Mouse (Mus musculus) E14TG2a.4 (cell line): ENCODE measurements around the gene Tfam.
A peak's percentile ranks its signal among the peaks of the same experiment; 100 is the strongest.

Source experiments
- H3K27me3 ChIP-seq: 2 replicates; pipeline ENCODE4 v1.6.1; 2014; ENCODE audit warnings: low read length, control low read depth; ENCODE audit not compliant: insufficient read depth
- H3K36me3 ChIP-seq: 2 replicates; pipeline ENCODE4 v1.6.1; 2014; ENCODE audit warnings: low read length, control low read depth; ENCODE audit not compliant: insufficient read depth
- H3K4me1 ChIP-seq: replicated peaks from 2 replicates; pipeline ENCODE4 v1.6.1; 2014; ENCODE audit warnings: low read depth, low read length, control low read depth
- H3K4me3 ChIP-seq: replicated peaks from 2 replicates; pipeline ENCODE4 v1.5.1; 2014; ENCODE audit warnings: mild to moderate bottlenecking, low read length
- H3K9me3 ChIP-seq: 2 replicates; pipeline ENCODE4 v1.6.1; 2014; ENCODE audit warnings: low read length, control low read depth
- CTCF ChIP-seq: conservative IDR thresholded peaks from 2 replicates; pipeline ENCODE4 v1.5.1; 2014; ENCODE audit warnings: low read length
- NANOG ChIP-seq: IDR thresholded peaks from 2 replicates; pipeline ENCODE4 v1.6.1; 2014; ENCODE audit warnings: borderline replicate concordance, low read length, mixed read lengths
- POU5F1 ChIP-seq: IDR thresholded peaks from 2 replicates; pipeline ENCODE4 v1.6.1; 2014; ENCODE audit warnings: low read length, borderline replicate concordance

Gene Tfam

DNA sequence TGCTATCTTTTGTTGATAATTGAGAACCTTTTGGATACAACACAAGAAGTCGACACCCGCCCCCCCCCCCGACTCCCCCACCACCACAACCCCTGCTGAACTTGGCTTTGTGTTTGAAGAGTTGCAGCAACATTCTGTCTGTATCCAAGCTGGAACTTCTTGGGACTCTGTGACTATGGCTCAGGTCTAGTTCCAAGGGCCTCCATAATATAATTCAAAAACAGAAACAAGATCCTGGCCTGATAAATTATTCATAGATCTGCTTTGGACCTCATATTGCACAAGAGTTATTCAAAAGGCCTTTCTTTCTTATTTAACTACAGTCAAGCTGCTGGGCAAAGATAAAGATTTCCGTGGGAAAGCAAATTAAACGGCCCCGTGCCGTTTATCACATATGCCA, 44.8 kb downstream of the Tfam start:
- no peaks in the 10 kb centered on the region for H3K36me3 ChIP-seq
- 0 out of 2 replicates have a peak, but pooled peaks cover 5% of the 10 kb centered on the region for H3K27me3 ChIP-seq
- no peak overlapping the region for H3K4me3 ChIP-seq
- no peaks in the 10 kb centered on the region for H3K9me3 ChIP-seq
- peaks cover 6% of the 10 kb centered on the region; the same call in 1 of the 2 replicates for H3K4me1 ChIP-seq
- TF ChIP-seq NANOG, result no peak
- TF ChIP-seq CTCF, result no peak
- TF ChIP-seq POU5F1, result no peak

DNA sequence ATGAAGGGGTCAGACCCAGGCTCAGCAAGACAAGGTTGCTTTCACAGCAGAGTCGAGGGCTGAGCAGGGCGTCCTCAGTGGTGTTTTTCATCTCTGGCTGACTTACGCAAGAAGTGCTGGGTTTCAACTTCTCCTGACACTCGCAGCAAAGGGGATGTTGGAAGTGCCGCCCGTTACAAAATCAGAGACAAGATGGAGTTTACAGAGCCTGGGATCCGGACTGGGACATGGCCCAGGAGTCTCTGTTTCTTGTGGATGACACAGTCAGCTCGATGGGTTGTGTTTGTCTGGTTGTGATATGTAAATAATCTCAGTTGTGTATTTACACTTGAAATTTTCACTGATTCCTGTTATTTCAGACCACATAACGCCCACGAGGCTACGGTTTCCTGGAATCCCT, 45.2 kb downstream of the Tfam start:
- Histone ChIP-seq H3K9me3 (no peaks in the 10 kb centered on the region), H3K36me3 (no peaks in the 10 kb centered on the region), H3K4me1 (peaks cover 6% of the 10 kb centered on the region; the same call in 1 of the 2 replicates), H3K27me3 (0 out of 2 replicates have a peak, but pooled peaks cover 5% of the 10 kb centered on the region), H3K4me3 (no peak overlapping the region)
- TF ChIP-seq POU5F1, result no peak
- no peak for TF ChIP-seq CTCF
- no peak for TF ChIP-seq NANOG

DNA sequence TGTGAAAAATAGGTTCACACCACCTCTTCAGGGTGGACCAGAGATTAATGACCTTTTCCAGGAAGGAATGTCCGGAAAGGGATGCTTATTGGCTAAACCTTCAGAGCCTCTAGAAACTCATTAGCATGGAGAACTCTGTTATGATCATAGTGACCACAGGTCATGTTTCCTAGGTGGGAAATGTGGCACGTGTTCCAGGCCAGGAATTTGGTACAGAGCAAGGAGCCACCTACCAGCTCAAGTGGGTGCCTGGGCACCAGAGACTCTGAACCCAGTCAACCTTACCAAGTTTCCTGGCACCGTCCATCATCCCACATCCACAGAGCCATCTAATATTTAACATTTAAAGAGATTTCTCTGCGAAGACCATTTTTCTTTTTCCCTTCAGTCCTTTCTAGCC, 49.4 kb downstream of the Tfam start:
- Histone ChIP-seq H3K36me3 (no peaks in the 10 kb centered on the region), H3K9me3 (no peaks in the 10 kb centered on the region), H3K4me3 (no peak overlapping the region), H3K27me3 (no peaks in the 10 kb centered on the region), H3K4me1 (0 out of 2 replicates have a peak, but pooled peaks cover 2% of the 10 kb centered on the region)
- TF ChIP-seq POU5F1 (no peak), NANOG (no peak), CTCF (no peak)

DNA sequence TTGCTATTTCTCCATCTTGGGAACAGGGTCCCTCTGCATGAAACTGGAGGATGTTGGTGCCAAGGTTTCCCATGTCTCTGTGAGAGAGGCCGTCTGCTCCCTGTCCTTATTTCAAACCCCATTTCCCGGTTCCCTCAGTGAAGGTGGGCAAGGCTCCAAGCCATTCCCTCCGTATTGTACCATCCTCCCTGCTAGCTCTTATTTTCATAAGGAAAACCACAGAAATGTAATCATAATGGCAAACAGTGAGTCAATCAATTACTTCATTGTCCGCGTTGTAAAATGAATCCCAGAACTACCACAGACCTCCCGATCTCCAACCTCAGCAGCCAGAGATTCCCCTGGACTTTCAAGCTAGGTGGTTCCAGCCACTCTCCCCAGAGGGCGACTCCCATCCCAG, 53.0 kb downstream of the Tfam start:
- H3K9me3 ChIP-seq, result peaks cover 5% of the 10 kb centered on the region
- no peak overlapping the region for H3K4me3 ChIP-seq
- H3K4me1 ChIP-seq, result 0 out of 2 replicates have a peak, but pooled peaks cover 2% of the 10 kb centered on the region
- TF ChIP-seq POU5F1 (no peak), NANOG (no peak), CTCF (no peak)
- H3K27me3 ChIP-seq, result no peaks in the 10 kb centered on the region
- H3K36me3 ChIP-seq, result no peaks in the 10 kb centered on the region

DNA sequence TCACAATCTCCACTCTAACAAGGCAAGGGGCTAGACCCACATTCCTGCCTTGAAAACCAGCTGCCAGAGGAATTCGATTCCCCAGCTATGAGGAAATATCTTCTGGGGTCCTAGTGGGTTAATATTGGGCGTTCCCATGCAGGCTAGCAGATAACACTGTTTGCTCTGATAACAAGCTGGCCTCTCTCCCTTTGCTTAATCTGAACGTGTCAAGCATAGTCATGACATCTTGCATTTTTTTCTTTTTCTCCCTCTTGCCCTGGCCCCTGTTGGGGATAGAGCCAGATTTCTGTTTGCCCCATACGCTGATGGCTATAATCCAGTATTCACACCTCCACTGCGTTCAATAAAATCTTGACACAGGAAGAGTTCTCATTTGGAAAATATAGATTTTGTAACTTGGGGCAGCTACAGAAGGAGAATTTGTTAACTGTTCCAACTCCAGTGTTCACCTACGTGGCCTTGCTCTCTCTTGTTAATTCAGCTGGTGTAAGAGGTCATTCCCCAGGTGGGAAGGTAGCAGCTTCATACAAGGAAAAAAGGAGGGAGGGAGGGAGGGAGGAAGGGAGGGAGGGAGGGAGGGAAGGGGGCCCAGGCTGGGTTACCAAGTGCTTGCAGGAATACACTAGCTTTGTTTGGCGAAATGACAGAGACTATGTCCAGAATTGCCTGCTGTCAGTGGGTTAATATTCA, 54.6 kb downstream of the Tfam start:
- Histone ChIP-seq H3K4me1 (0 out of 2 replicates have a peak, but pooled peaks cover 2% of the 10 kb centered on the region), H3K9me3 (peaks cover 5% of the 10 kb centered on the region), H3K4me3 (no peak overlapping the region), H3K36me3 (no peaks in the 10 kb centered on the region), H3K27me3 (no peaks in the 10 kb centered on the region)
- no peak for TF ChIP-seq POU5F1
- no peak for TF ChIP-seq CTCF
- TF ChIP-seq NANOG, result no peak

DNA sequence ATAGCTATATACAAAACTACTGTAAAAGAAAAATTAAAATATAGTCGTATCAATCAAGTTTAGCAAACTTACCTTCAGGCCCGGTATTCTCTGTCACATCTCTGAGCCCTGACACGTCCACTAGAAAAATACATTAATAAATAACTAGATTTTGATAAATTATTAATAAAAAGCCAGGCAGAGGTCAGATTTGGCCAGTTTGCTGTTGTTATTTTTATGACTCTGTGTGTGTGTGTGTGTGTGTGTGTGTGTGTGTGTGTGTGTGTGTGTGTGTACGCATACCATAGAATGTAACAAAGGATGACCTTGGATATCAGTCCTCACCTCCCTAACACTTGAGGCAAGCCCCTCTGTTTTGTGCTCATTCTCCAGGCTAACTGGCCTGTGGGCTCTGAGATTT, 56.1 kb downstream of the Tfam start:
- Histone ChIP-seq H3K27me3 (no peaks in the 10 kb centered on the region), H3K4me1 (0 out of 2 replicates have a peak, but pooled peaks cover 2% of the 10 kb centered on the region), H3K36me3 (no peaks in the 10 kb centered on the region), H3K4me3 (no peak overlapping the region), H3K9me3 (peaks cover 5% of the 10 kb centered on the region)
- TF ChIP-seq CTCF (no peak), POU5F1 (no peak), NANOG (no peak)

DNA sequence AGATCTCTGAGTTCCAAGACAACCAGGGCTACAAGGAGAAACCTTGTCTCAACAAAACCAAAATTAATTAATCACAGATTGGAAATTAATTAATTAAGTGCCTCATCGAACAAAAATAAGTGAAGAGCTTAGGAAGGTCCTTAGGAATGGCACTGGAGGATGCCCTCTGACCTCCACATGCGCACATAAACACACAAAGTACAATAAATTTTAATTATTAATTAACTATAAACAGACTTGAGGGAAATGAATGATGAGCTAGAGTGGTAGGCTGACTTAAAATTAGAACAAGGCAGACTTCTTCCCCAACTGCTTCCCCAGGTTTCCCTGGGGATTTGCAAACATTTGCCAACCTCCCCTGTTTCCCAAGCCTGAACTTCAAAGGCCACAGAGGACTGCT, 57.0 kb downstream of the Tfam start:
- no peak for TF ChIP-seq CTCF
- no peak for TF ChIP-seq NANOG
- no peak for TF ChIP-seq POU5F1
- no peaks in the 10 kb centered on the region for H3K27me3 ChIP-seq
- no peaks in the 10 kb centered on the region for H3K36me3 ChIP-seq
- peaks cover 5% of the 10 kb centered on the region for H3K9me3 ChIP-seq
- H3K4me3 ChIP-seq, result no peak overlapping the region
- peaks cover 4% of the 10 kb centered on the region for H3K4me1 ChIP-seq

DNA sequence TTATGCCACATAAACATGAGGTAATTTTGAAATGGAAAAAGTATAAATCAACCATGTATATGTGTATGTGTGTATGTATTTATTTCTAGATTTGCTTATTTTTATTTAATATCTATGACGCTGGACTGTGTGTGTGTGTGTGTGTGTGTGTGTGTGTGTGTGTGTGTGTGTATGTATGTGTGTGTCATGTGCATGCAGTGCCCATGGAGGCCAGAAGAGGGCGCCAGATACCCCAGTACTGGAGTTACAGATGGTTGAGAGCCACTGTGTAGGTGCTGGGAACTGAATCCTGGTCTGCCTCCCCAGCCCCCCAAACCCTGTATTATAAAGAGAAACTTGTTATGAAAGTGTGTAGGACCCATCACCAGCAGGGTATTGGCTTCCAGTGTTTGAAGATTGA, 58.0 kb downstream of the Tfam start:
- no peaks in the 10 kb centered on the region for H3K36me3 ChIP-seq
- H3K9me3 ChIP-seq, result peaks cover 5% of the 10 kb centered on the region
- TF ChIP-seq CTCF (peak; percentile 38), NANOG (no peak)
- no peak overlapping the region for H3K4me3 ChIP-seq
- no peaks in the 10 kb centered on the region for H3K27me3 ChIP-seq
- peaks cover 7% of the 10 kb centered on the region for H3K4me1 ChIP-seq

DNA sequence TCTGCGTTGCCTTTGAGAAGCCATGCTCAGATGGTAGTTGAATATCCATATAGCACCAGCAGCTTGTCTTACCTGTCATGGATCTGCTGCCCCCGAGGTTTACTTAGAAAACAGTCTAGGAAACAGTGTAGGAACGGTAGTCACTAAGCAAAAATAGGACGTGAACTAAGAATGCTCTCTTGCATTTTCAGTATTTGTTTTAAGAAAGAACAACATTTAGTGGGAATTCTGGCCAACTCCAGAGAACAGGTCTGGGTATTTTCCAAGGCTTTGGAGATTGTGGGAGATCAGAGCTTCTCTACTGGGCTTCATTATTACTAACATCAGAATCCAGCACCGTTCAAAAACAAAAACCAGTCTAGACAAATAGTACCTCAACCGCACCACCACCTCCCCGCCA, 60.9 kb downstream of the Tfam start:
- Histone ChIP-seq H3K4me3 (no peak overlapping the region), H3K27me3 (no peaks in the 10 kb centered on the region), H3K9me3 (peaks cover 5% of the 10 kb centered on the region), H3K36me3 (no peaks in the 10 kb centered on the region), H3K4me1 (peaks cover 7% of the 10 kb centered on the region)
- no peak for TF ChIP-seq NANOG
- no peak for TF ChIP-seq CTCF
- no peak for TF ChIP-seq POU5F1
